Comparison of ENCODE assay signal across 9 mouse cellular contexts in the genomic region with DNA sequence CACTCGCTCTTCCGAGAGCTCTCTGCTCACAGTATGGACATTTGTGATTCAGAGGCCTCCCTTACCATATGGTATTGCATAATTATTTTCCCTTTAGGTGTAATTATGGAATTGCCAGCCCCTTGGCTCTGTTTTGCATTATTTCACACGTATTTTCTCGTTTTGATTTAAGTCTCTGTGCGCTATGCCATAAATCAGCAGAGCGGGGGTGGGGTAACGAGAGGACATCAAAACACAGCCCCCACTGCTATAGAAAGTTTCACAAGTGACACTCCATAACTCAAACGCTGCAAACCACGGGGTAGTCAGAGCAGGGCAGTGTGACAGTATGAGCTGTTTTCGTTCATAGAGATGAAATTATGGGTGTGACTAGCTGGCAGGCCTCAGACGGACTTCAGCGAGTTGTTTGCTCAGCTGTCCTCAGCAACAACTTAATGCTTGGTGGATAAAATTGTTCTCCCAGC.
DNase-seq lines count a peak whose midpoint lies in the region; TF ChIP-seq lines count a peak whose summit lies in the region.
"Had no signal": no experiment of that assay in that cellular context is flagged by ENCODE, and none has a peak within 500 bp of the region (broad histone marks: within the 10 kb centered on the region; RNA-seq: fewer than 3 reads in every experiment).

No protein-coding gene starts in this region.

- 81% methylated on average over 12 of the region's 12 CpGs for WGBS in cerebellum, adult 2 months

- peak overlapping the region; percentile 51 for H3K27ac ChIP-seq in gastrocnemius, adult 2 months
- no peak overlapping the region for H3K27ac ChIP-seq in cerebellum, adult 2 months (ENCODE audit: insufficient read depth, low read length)

- TF ChIP-seq CTCF in gastrocnemius, adult 2 months (IDR thresholded peaks at IDR 0.05) = no peak
- TF ChIP-seq CTCF in cerebellum, adult 2 months (IDR thresholded peaks at IDR 0.05; ENCODE audit: borderline replicate concordance, insufficient read depth, low read depth, low read length) = no peak

- intact Hi-C loops in gastrocnemius, adult 2 months (cut with DNase I) = no loop called here
- intact Hi-C loops in gastrocnemius, postnatal 36 days (cut with DNase I) = loop anchor here (10.0 kb wide), 1 partner anchor 390 kb away; no protein-coding TSS in a partner anchor

- no peaks in the 10 kb centered on the region for H3K4me1 ChIP-seq in cerebellum, adult 2 months (ENCODE audit: control insufficient read depth, insufficient read depth, low read length)

- peak; percentile 41 for DNase-seq in gastrocnemius, adult 2 months
- DNase-seq in gastrocnemius, postnatal 36 days = no peak
- peak; percentile 8 for DNase-seq in lung, postnatal 14 days
- DNase-seq in lung, postnatal 10 days = no peak
- peak; percentile 79 for DNase-seq in hindlimb bud, embryonic 11.5 days (ENCODE audit: extremely low spot score, low read depth, low spot score)
- peak; percentile 48 for DNase-seq in skeletal muscle tissue, adult 2 months (ENCODE audit: low read depth, low spot score)
- DNase-seq in ovary, adult 18-20 months (ENCODE audit: low spot score) = no peak
- DNase-seq in cerebellum, adult 2 months = no peak

- H3K27me3 ChIP-seq in cerebellum, adult 2 months (ENCODE audit: control insufficient read depth, insufficient read depth, low read length) = no peaks in the 10 kb centered on the region
- H3K27me3 ChIP-seq: CH12.LX had no signal

- TF ChIP-seq POLR2A in cerebellum, adult 2 months (IDR thresholded peaks at IDR 0.05; ENCODE audit: borderline replicate concordance, insufficient read depth, low read length) = no peak

- H3K4me3 ChIP-seq in gastrocnemius, adult 2 months = no peak overlapping the region
- H3K4me3 ChIP-seq in cerebellum, adult 2 months (replicated peaks; ENCODE audit: insufficient read depth, low read depth, low read length) = no peak overlapping the region

Comparison
In these comparisons a context has a peak if more than half of its experiments do, and no peak if none do; other contexts are left out.
1. DNase-seq: peak in gastrocnemius, adult 2 months (single experiment), lung, postnatal 14 days (single experiment), hindlimb bud, embryonic 11.5 days (single experiment) and skeletal muscle tissue, adult 2 months (single experiment); none in gastrocnemius, postnatal 36 days (0 of 2), lung, postnatal 10 days (single experiment), ovary, adult 18-20 months (single experiment) and cerebellum, adult 2 months (0 of 2).